Mouse (Mus musculus): ENCODE measurements around the gene Rpl24. TPM values are rescaled to one million over a fixed set of nuclear protein-coding genes. Genes with fewer than 3 reads are reported as not detected.

The Rpl24 gene
- 14.5 and 40.5 TPM in 2 replicates for polyA plus RNA-seq (2012; rRNA removed)

DNA sequence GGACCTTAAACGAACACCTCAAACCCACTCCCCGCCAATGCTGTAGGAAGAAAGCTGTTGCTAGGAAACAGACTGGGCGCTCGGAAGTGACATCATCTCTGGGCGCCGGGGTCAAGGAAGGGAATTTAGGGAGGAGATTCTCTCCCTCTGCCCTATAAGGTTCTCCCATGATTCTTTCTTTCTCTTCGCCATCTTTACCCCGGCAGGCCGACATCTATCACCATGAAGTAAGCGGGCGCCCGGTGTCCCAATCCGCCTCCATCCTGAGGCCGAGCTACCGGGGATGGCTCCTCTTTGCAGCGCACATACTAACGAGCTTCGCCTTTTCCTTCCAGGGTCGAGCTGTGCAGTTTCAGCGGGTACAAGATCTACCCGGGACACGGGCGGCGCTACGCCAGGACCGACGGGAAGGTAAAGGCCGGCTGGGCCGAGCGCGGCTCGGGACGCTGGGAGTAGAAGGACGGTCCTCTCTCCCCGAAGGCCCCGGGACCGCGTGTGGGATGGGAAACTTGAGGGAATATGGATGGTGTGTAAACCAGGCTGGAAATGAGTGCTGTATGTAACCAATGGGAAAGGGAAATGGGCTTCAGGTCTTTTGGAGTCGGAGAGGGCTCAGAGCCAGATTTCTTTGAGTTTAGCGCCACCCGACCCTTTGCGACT, at the start of gene Rpl24:
Gene Rpl24 (plus strand): TSS at position 64 of the 660 bp plus-strand sequence.
- under 1% methylated on average over 42 of the region's 42 CpGs for WGBS

DNA sequence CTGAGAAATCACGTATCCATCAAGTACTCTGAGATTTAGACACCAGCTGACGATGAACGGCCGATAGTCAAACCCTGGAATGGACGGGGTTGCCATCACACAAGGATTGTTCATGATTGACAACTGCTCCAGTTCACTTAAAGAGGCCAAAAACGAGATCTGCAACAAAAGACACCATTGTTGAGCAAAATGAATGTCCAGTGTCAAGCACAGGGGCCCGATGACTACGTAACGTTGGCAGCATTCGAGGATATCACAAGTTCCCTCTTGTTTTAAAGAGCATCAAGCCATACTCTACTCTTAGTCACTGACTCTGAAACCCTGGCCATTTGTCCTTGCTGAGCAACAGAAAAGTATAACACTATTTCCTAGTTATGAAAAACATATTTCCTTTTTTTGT, 44.0 kb upstream of the Rpl24 start:
- no peak overlapping the region for H3K4me3 ChIP-seq (ENCODE audit: low read depth, low read length)
- H3K36me3 ChIP-seq (ENCODE audit: control insufficient read depth, insufficient read depth, low read length): no peaks in the 10 kb centered on the region
- TF ChIP-seq CTCF (IDR thresholded peaks at IDR 0.05; ENCODE audit: extremely low read depth, insufficient read length, insufficient replicate concordance, low read depth, low read length): no peak
- no peak for TF ChIP-seq POLR2A (IDR thresholded peaks at IDR 0.05; ENCODE audit: low read depth, low read length)
- H3K27me3 ChIP-seq (ENCODE audit: control insufficient read depth, insufficient read depth, low read length): no peaks in the 10 kb centered on the region
- 91% methylated on average over 10 of the region's 10 CpGs for WGBS
- H3K4me1 ChIP-seq (ENCODE audit: control insufficient read depth, insufficient read depth, insufficient read length, low read length): no peaks in the 10 kb centered on the region
- H3K27ac ChIP-seq (ENCODE audit: insufficient read depth, low read depth, low read length): no peak overlapping the region

More for the DNA sequence above, at the start of gene Rpl24:
- peaks cover 20% of the 10 kb centered on the region for H3K36me3 ChIP-seq (ENCODE audit: control insufficient read depth, insufficient read depth, low read length)
- peak; percentile 59; the same call in 1 of the 2 replicates for TF ChIP-seq POLR2A (IDR thresholded peaks at IDR 0.05; ENCODE audit: low read depth, low read length)
- TF ChIP-seq CTCF (IDR thresholded peaks at IDR 0.05; ENCODE audit: extremely low read depth, insufficient read length, insufficient replicate concordance, low read depth, low read length): no peak
- peaks cover 5% of the 10 kb centered on the region; the same call in 1 of the 2 replicates for H3K4me1 ChIP-seq (ENCODE audit: control insufficient read depth, insufficient read depth, insufficient read length, low read length)
- H3K27me3 ChIP-seq (ENCODE audit: control insufficient read depth, insufficient read depth, low read length): no peaks in the 10 kb centered on the region
- peak within 1 kb of the TSS; percentile 67 for H3K27ac ChIP-seq (ENCODE audit: insufficient read depth, low read depth, low read length)
- peak within 1 kb of the TSS; percentile 82 for H3K4me3 ChIP-seq (ENCODE audit: low read depth, low read length)

DNA sequence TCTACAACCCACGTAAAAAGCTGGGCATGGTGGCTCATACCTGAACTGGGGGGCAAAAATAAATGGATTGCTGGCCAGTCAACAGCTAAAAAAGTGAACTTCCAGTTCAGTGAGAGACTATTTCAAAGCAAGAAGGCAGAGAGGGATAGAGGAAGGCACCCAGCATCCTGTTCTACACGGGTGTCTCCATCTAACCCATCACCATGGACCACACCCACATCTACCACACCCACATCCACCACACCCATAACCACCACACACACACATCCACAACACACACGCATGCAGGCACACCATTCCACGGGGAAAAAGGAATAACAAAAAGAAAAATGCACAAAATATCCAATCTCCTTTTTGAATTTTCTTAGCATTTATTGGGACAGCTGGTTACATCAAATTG, 42.1 kb upstream of the Rpl24 start:
- no peak overlapping the region for H3K27ac ChIP-seq (ENCODE audit: insufficient read depth, low read depth, low read length)
- WGBS: 76% methylated on average over 4 of the region's 4 CpGs
- no peaks in the 10 kb centered on the region for H3K36me3 ChIP-seq (ENCODE audit: control insufficient read depth, insufficient read depth, low read length)
- H3K4me1 ChIP-seq (ENCODE audit: control insufficient read depth, insufficient read depth, insufficient read length, low read length): no peaks in the 10 kb centered on the region
- no peaks in the 10 kb centered on the region for H3K27me3 ChIP-seq (ENCODE audit: control insufficient read depth, insufficient read depth, low read length)
- TF ChIP-seq POLR2A (IDR thresholded peaks at IDR 0.05; ENCODE audit: low read depth, low read length) (no peak), CTCF (IDR thresholded peaks at IDR 0.05; ENCODE audit: extremely low read depth, insufficient read length, insufficient replicate concordance, low read depth, low read length) (no peak)
- no peak overlapping the region for H3K4me3 ChIP-seq (ENCODE audit: low read depth, low read length)

DNA sequence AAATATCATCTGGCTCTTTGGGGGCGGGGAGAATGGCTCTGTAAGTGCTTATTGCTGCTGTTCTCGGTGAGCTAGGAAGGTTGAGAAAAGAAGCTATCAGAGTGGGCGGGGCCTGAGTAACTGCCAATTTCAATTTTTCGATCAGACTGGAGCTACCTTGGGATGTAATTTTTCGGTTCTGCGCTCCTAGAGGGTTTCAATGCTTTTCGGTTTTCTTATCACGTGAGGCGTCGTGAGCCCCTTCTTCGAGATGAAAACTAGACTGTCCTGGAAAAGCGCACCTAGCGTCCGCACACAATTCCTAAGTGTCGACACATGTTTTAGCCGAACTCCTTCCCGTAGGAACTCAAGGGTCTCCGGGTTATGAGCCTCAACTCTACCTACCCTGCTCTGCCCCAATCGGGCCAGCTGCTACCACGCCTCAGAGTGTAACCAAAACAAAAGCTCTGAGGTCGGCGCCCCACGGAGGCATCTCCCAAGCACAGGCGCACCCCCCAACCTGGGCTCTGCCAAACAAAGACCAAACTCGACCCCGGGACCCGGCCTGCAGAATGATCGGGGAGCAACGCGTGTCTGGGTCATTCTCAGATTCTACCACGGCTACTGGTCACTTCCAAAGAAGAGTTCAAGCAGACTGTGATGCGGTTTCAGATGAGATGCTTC, 32.3 kb upstream of the Rpl24 start:
- H3K27ac ChIP-seq (ENCODE audit: insufficient read depth, low read depth, low read length): no peak overlapping the region

DNA sequence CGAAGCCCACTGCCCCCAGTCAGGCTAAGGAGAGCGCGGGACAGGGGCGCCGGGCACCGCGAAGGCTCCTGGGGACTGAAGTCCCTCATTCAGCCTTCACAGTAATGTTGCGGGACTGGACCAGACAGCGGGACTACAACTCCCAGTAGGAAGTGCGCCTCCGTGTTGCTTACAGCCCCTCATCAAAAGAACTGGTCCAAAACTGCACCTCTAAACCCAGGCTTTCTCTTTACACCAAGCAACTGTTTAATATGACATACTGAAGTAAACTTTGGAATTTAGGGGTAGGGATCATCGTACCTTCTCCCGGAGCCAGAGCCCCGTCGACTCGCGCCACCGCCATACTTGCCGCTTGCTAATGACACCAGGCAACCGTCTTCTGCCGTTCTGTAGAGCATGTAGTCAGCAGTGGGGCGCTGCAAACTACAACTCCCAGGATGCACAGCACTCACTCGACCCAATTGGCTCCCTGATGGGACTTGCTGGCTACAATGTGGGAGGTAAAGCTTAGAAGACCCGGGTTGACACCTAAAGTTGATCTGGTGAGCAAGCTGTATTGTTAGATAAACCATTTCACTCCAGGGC, 31.5 kb upstream of the Rpl24 start, which contains the start of gene Cep97:
Gene Cep97 (minus strand): TSS at position 403 of the 585 bp plus-strand sequence.
- Histone ChIP-seq H3K27me3 (ENCODE audit: control insufficient read depth, insufficient read depth, low read length) (no peaks in the 10 kb centered on the region), H3K27ac (ENCODE audit: insufficient read depth, low read depth, low read length) (no peak within 1 kb of the TSS), H3K36me3 (ENCODE audit: control insufficient read depth, insufficient read depth, low read length) (no peaks in the 10 kb centered on the region), H3K4me3 (ENCODE audit: low read depth, low read length) (peak within 1 kb of the TSS; percentile 83), H3K4me1 (ENCODE audit: control insufficient read depth, insufficient read depth, insufficient read length, low read length) (no peaks in the 10 kb centered on the region)
- TF ChIP-seq POLR2A (IDR thresholded peaks at IDR 0.05; ENCODE audit: low read depth, low read length) (no peak), CTCF (IDR thresholded peaks at IDR 0.05; ENCODE audit: extremely low read depth, insufficient read length, insufficient replicate concordance, low read depth, low read length) (no peak)
- WGBS: under 1% methylated on average over 24 of the region's 24 CpGs

More for the DNA sequence above, 32.3 kb upstream of the Rpl24 start:
- Histone ChIP-seq H3K36me3 (ENCODE audit: control insufficient read depth, insufficient read depth, low read length) (no peaks in the 10 kb centered on the region), H3K27me3 (ENCODE audit: control insufficient read depth, insufficient read depth, low read length) (no peaks in the 10 kb centered on the region), H3K4me1 (ENCODE audit: control insufficient read depth, insufficient read depth, insufficient read length, low read length) (no peaks in the 10 kb centered on the region), H3K4me3 (ENCODE audit: low read depth, low read length) (peak overlapping the region; percentile 83)
- TF ChIP-seq POLR2A (IDR thresholded peaks at IDR 0.05; ENCODE audit: low read depth, low read length): no peak
- no peak; the same call in 1 of the 2 replicates for TF ChIP-seq CTCF (IDR thresholded peaks at IDR 0.05; ENCODE audit: extremely low read depth, insufficient read length, insufficient replicate concordance, low read depth, low read length)
- WGBS: under 1% methylated on average over 32 of the region's 32 CpGs

DNA sequence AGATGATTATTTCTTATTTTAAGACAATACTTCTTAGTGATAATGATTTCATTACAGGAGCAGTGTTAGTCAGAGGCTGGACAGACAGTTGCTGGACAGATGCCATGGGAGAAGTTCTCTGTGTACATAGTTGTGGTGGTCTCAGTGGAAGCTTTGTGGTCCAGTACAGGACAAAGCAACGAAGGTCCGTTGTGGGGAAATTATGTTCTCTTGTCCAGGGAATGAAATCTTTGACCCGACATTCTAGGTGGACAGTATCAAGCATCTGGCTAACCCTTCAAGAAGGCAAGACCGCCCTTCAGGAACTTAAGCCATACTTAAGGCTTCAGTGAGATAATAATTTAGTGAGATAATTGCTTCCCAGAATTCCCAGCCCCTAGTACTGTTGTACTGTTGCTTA, 27.3 kb upstream of the Rpl24 start:
- no peak overlapping the region for H3K4me3 ChIP-seq (ENCODE audit: low read depth, low read length)
- 0 out of 2 replicates have a peak, but pooled peaks cover 2% of the 10 kb centered on the region for H3K4me1 ChIP-seq (ENCODE audit: control insufficient read depth, insufficient read depth, insufficient read length, low read length)
- WGBS: 73% methylated on average over 4 of the region's 4 CpGs
- H3K27me3 ChIP-seq (ENCODE audit: control insufficient read depth, insufficient read depth, low read length): no peaks in the 10 kb centered on the region
- TF ChIP-seq POLR2A (IDR thresholded peaks at IDR 0.05; ENCODE audit: low read depth, low read length) (no peak), CTCF (IDR thresholded peaks at IDR 0.05; ENCODE audit: extremely low read depth, insufficient read length, insufficient replicate concordance, low read depth, low read length) (no peak)
- H3K36me3 ChIP-seq (ENCODE audit: control insufficient read depth, insufficient read depth, low read length): no peaks in the 10 kb centered on the region
- H3K27ac ChIP-seq (ENCODE audit: insufficient read depth, low read depth, low read length): no peak overlapping the region

DNA sequence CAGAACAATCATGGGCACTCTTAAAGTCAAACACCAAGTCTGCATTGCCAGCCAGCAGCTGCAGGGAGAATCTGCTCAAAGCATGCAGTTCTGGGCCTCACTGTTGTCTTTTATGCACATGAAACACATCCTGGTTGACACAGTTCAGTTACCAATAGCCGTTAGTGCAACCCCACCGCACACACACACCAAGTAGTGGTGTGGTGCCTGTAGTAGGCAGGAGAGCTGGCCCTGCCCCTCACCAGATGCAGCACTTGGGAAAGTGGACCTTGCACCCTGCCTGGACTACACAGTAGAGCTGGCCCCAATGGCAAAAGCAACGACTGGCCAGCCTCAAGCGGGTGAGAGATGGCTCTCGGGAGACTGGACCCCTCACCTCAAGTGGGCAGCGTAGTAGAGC, 26.4 kb upstream of the Rpl24 start:
- TF ChIP-seq POLR2A (IDR thresholded peaks at IDR 0.05; ENCODE audit: low read depth, low read length) (no peak), CTCF (IDR thresholded peaks at IDR 0.05; ENCODE audit: extremely low read depth, insufficient read length, insufficient replicate concordance, low read depth, low read length) (no peak)
- Histone ChIP-seq H3K27ac (ENCODE audit: insufficient read depth, low read depth, low read length) (no peak overlapping the region), H3K27me3 (ENCODE audit: control insufficient read depth, insufficient read depth, low read length) (no peaks in the 10 kb centered on the region), H3K4me3 (ENCODE audit: low read depth, low read length) (no peak overlapping the region), H3K36me3 (ENCODE audit: control insufficient read depth, insufficient read depth, low read length) (no peaks in the 10 kb centered on the region), H3K4me1 (ENCODE audit: control insufficient read depth, insufficient read depth, insufficient read length, low read length) (0 out of 2 replicates have a peak, but pooled peaks cover 2% of the 10 kb centered on the region)
- 59% methylated on average over 6 of the region's 6 CpGs for WGBS

Data from small intestine, adult 2 months (tissue).